Mouse (Mus musculus): ENCODE measurements around the gene Gm2663. TPM values are rescaled to one million over a fixed set of nuclear protein-coding genes. Genes with fewer than 3 reads are reported as not detected.
A peak's percentile ranks its signal among the peaks of the same experiment; 100 is the strongest.
"Not testable (repeated sequence)": the region's sequence is repeated elsewhere in the genome, so short reads cannot be mapped to it uniquely, and the experiment has no call there.

Gm2663 gene
- polyA plus RNA-seq, 1 experiment = not detected

GRCm38 (mm10) chr6:41030821-41031220 is 31.5 kb upstream of the Gm2663 start:
- TF ChIP-seq POLR2A (IDR thresholded peaks at IDR 0.05; ENCODE audit: extremely low read depth, insufficient read depth, low read length) (no peak), CTCF (IDR thresholded peaks at IDR 0.05; ENCODE audit: extremely low read depth, insufficient read depth, low read length) (no peak)
- Histone ChIP-seq H3K4me3 (ENCODE audit: insufficient read depth, low read length) (no peak overlapping the region), H3K27ac (ENCODE audit: insufficient read depth, low read length) (no peak overlapping the region), H3K4me1 (ENCODE audit: control insufficient read depth, insufficient read depth, low read length) (peaks cover 1% of the 10 kb centered on the region; the same call in 1 of the 2 replicates)

- Histone ChIP-seq H3K4me1 (ENCODE audit: control insufficient read depth, insufficient read depth, low read length) (no peaks in the 10 kb centered on the region), H3K27ac (ENCODE audit: insufficient read depth, low read length) (no peak overlapping the region)
- TF ChIP-seq CTCF (IDR thresholded peaks at IDR 0.05; ENCODE audit: extremely low read depth, insufficient read depth, low read length) (no peak), POLR2A (IDR thresholded peaks at IDR 0.05; ENCODE audit: extremely low read depth, insufficient read depth, low read length) (no peak)
These were observed 27.8 kb upstream of the Gm2663 start for GRCm38 (mm10) chr6:41027053-41027452.

GRCm38 (mm10) chr6:41025873-41026650 is 26.8 kb upstream of the Gm2663 start:
- Histone ChIP-seq H3K4me1 (ENCODE audit: control insufficient read depth, insufficient read depth, low read length) (no peaks in the 10 kb centered on the region), H3K27ac (ENCODE audit: insufficient read depth, low read length) (no peak overlapping the region), H3K4me3 (ENCODE audit: insufficient read depth, low read length) (no peak overlapping the region)
- TF ChIP-seq CTCF (IDR thresholded peaks at IDR 0.05; ENCODE audit: extremely low read depth, insufficient read depth, low read length) (no peak), POLR2A (IDR thresholded peaks at IDR 0.05; ENCODE audit: extremely low read depth, insufficient read depth, low read length) (no peak)

More at GRCm38 (mm10) chr6:41027053-41027452, 27.8 kb upstream of the Gm2663 start:
- no peak overlapping the region for H3K4me3 ChIP-seq (ENCODE audit: insufficient read depth, low read length)

- H3K4me3 ChIP-seq (ENCODE audit: insufficient read depth, low read length) = no peak overlapping the region
- TF ChIP-seq POLR2A (IDR thresholded peaks at IDR 0.05; ENCODE audit: extremely low read depth, insufficient read depth, low read length) = no peak
- no peaks in the 10 kb centered on the region for H3K4me1 ChIP-seq (ENCODE audit: control insufficient read depth, insufficient read depth, low read length)
- no peak overlapping the region for H3K27ac ChIP-seq (ENCODE audit: insufficient read depth, low read length)
These were observed 19.9 kb upstream of the Gm2663 start for GRCm38 (mm10) chr6:41019140-41019539.

GRCm38 (mm10) chr6:41018629-41019028 is 19.4 kb upstream of the Gm2663 start:
- Histone ChIP-seq H3K4me3 (ENCODE audit: insufficient read depth, low read length) (no peak overlapping the region), H3K4me1 (ENCODE audit: control insufficient read depth, insufficient read depth, low read length) (no peaks in the 10 kb centered on the region), H3K27ac (ENCODE audit: insufficient read depth, low read length) (no peak overlapping the region)
- TF ChIP-seq POLR2A (IDR thresholded peaks at IDR 0.05; ENCODE audit: extremely low read depth, insufficient read depth, low read length) = no peak
- TF ChIP-seq CTCF (IDR thresholded peaks at IDR 0.05; ENCODE audit: extremely low read depth, insufficient read depth, low read length) = no peak

- peak; percentile 17; the same call in 1 of the 2 replicates for TF ChIP-seq CTCF (IDR thresholded peaks at IDR 0.05; ENCODE audit: extremely low read depth, insufficient read depth, low read length)
- no peak for TF ChIP-seq POLR2A (IDR thresholded peaks at IDR 0.05; ENCODE audit: extremely low read depth, insufficient read depth, low read length)
- H3K27ac ChIP-seq (ENCODE audit: insufficient read depth, low read length) = no peak overlapping the region
These were observed 15.8 kb upstream of the Gm2663 start for GRCm38 (mm10) chr6:41015065-41015464.

GRCm38 (mm10) chr6:40964454-40964853 is 34.8 kb downstream of the Gm2663 start, which contains the start of gene 1810009J06Rik:
1810009J06Rik (plus strand) TSS chr6:40964754.
- H3K27ac ChIP-seq (ENCODE audit: insufficient read depth, low read length); H3K4me3 ChIP-seq (ENCODE audit: insufficient read depth, low read length); H3K4me1 ChIP-seq (ENCODE audit: control insufficient read depth, insufficient read depth, low read length): not testable (repeated sequence)

More at GRCm38 (mm10) chr6:41015065-41015464, 15.8 kb upstream of the Gm2663 start:
- H3K4me1 ChIP-seq (ENCODE audit: control insufficient read depth, insufficient read depth, low read length) = no peaks in the 10 kb centered on the region
- H3K4me3 ChIP-seq (ENCODE audit: insufficient read depth, low read length) = no peak overlapping the region

- TF ChIP-seq POLR2A (IDR thresholded peaks at IDR 0.05; ENCODE audit: extremely low read depth, insufficient read depth, low read length) (no peak), CTCF (IDR thresholded peaks at IDR 0.05; ENCODE audit: extremely low read depth, insufficient read depth, low read length) (no peak)
- Histone ChIP-seq H3K27ac (ENCODE audit: insufficient read depth, low read length) (no peak overlapping the region), H3K4me1 (ENCODE audit: control insufficient read depth, insufficient read depth, low read length) (no peaks in the 10 kb centered on the region), H3K4me3 (ENCODE audit: insufficient read depth, low read length) (no peak overlapping the region)
These were observed 45.6 kb downstream of the Gm2663 start for GRCm38 (mm10) chr6:40953716-40954115.

GRCm38 (mm10) chr6:40951770-40952169 is 47.5 kb downstream of the Gm2663 start, which contains the start of gene Gm4744:
Gm4744 (minus strand) TSS chr6:40951870.
- H3K27ac ChIP-seq (ENCODE audit: insufficient read depth, low read length) = no peak within 1 kb of the TSS
- H3K4me3 ChIP-seq (ENCODE audit: insufficient read depth, low read length) = no peak within 1 kb of the TSS
- TF ChIP-seq POLR2A (IDR thresholded peaks at IDR 0.05; ENCODE audit: extremely low read depth, insufficient read depth, low read length) (no peak), CTCF (IDR thresholded peaks at IDR 0.05; ENCODE audit: extremely low read depth, insufficient read depth, low read length) (no peak)
- H3K4me1 ChIP-seq (ENCODE audit: control insufficient read depth, insufficient read depth, low read length) = no peaks in the 10 kb centered on the region

Other genes with a start within 250 kb of the Gm2663 start
- gene Moxd2, start 112.0 kb downstream of the Gm2663 start, polyA plus RNA-seq (2012; rRNA removed) = not detected in 2 replicates
- gene Prss58, start 99.1 kb downstream of the Gm2663 start, polyA plus RNA-seq (2012; rRNA removed) = not detected in 2 replicates
- not detected in 2 replicates for gene 1700074P13Rik, start 58.9 kb downstream of the Gm2663 start, polyA plus RNA-seq (2012; rRNA removed)
- gene Gm4744, start 47.6 kb downstream of the Gm2663 start, polyA plus RNA-seq (2012; rRNA removed) = not detected in 2 replicates
- not detected in 2 replicates for gene 1810009J06Rik, start 34.7 kb downstream of the Gm2663 start, polyA plus RNA-seq (2012; rRNA removed)
- 0.09 and 0.13 TPM in 2 replicates for gene 2210010C04Rik, start 36.0 kb upstream of the Gm2663 start, polyA plus RNA-seq (2012; rRNA removed)